Mouse (Mus musculus) embryonic stem cell, embryonic (primary cell): ENCODE results near the gene Gm10439.
"Not testable (repeated sequence)": the region's sequence is repeated elsewhere in the genome, so short reads cannot be mapped to it uniquely, and the experiment has no call there.

Experiments used
- CTCF ChIA-PET, 4 experiments: fragments of 300-600 bp in 2 of 4; fragments of 350-600 bp in 2 of 4; sonication (Branson Sonifier 250); formaldehyde crosslinking; loops; one replicate each; lab custom pipeline; 2022; ENCODE audit warnings: inconsistent platforms in 2 of 4; lab: Charles Lee
- POLR2A ChIA-PET, 4 experiments: fragments of 300-600 bp in 2 of 4; fragments of 350-600 bp in 2 of 4; sonication (Branson Sonifier 250); formaldehyde crosslinking; loops; one replicate each; lab custom pipeline; 2022; ENCODE audit warnings: antibody characterized with exemption in 4 of 4, inconsistent platforms in 1 of 4; lab: Charles Lee

Gm10439 gene

DNA sequence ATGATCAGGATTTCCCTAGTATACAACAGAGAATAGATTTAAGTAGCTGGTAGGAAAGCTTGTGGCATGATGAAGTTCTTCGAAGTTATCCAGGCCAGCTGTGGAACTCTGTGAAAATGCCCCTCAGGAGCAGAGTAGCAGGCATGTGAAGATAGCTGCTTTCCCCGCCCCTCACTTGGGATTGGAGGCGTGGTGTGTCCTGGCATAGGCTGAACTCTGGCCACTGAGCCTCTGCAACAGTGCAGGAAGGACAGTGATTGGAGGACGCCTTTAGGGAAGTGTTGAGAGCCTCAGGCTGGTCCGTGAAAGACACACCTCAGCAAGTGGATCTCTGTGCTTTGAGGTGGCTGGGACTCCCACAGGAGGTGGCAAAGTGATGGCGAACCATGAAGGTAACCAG lies at the start of gene Gm10439:
Gm10439 (plus strand) TSS at position 301 of the 400 bp plus-strand sequence.
- POLR2A ChIA-PET, CTCF ChIA-PET: not testable (repeated sequence)
